Mouse (Mus musculus): Measurements from ENCODE around the gene Tmem256. TPM values are rescaled to one million over a fixed set of nuclear protein-coding genes. Genes with fewer than 3 reads are reported as not detected.
A peak's percentile ranks its signal among the peaks of the same experiment; 100 is the strongest.

Gene Tmem256
- polyA plus RNA-seq, 1 experiment from 2014 or later, result 258 TPM

GRCm38 (mm10) chr11:69846198-69846680 is 7.9 kb downstream of the Tmem256 start, which contains the start of gene Plscr3:
Gene Plscr3 (plus strand): TSS chr11:69846376.
- ATAC-seq (replicated peaks; ENCODE audit: extremely low read depth, insufficient read depth, low FRiP score), result peak; percentile 93
- peaks cover 24% of the 10 kb centered on the region for H3K36me3 ChIP-seq (ENCODE audit: control insufficient read depth, insufficient read depth)
- peak within 1 kb of the TSS; percentile 85 for H3K9ac ChIP-seq (ENCODE audit: low read length)
- no peaks in the 10 kb centered on the region for H3K27me3 ChIP-seq (ENCODE audit: control insufficient read depth, insufficient read depth, low read length)
- under 1% methylated on average over 38 of the region's 38 CpGs for WGBS
- peaks cover 19% of the 10 kb centered on the region for H3K4me1 ChIP-seq (ENCODE audit: control insufficient read depth, insufficient read depth, low read length)
- peak within 1 kb of the TSS; percentile 78 for H3K4me2 ChIP-seq (ENCODE audit: low read depth, low read length)
- H3K4me3 ChIP-seq (ENCODE audit: low read length), result peak within 1 kb of the TSS; percentile 78
- no peaks in the 10 kb centered on the region for H3K9me3 ChIP-seq (replicated peaks; ENCODE audit: control insufficient read depth, low read length)
- peak within 1 kb of the TSS; percentile 93 for H3K27ac ChIP-seq (ENCODE audit: low read length)

- peak overlapping the region; percentile 85 for H3K9ac ChIP-seq (ENCODE audit: low read length)
- H3K27me3 ChIP-seq (ENCODE audit: control insufficient read depth, insufficient read depth, low read length), result no peaks in the 10 kb centered on the region
- H3K9me3 ChIP-seq (replicated peaks; ENCODE audit: control insufficient read depth, low read length), result no peaks in the 10 kb centered on the region
- WGBS, result 11% methylated on average over 37 of the region's 37 CpGs
- H3K36me3 ChIP-seq (ENCODE audit: control insufficient read depth, insufficient read depth), result peaks cover 30% of the 10 kb centered on the region
- H3K27ac ChIP-seq (ENCODE audit: low read length), result peak overlapping the region; percentile 93
- H3K4me3 ChIP-seq (ENCODE audit: low read length), result peak overlapping the region; percentile 78
- peaks cover 19% of the 10 kb centered on the region for H3K4me1 ChIP-seq (ENCODE audit: control insufficient read depth, insufficient read depth, low read length)
- H3K4me2 ChIP-seq (ENCODE audit: low read depth, low read length), result peak overlapping the region; percentile 78
- ATAC-seq (replicated peaks; ENCODE audit: extremely low read depth, insufficient read depth, low FRiP score), result peak; percentile 17
These were observed 8.7 kb downstream of the Tmem256 start for GRCm38 (mm10) chr11:69846738-69847688.

- Histone ChIP-seq H3K4me3 (ENCODE audit: low read length) (no peak overlapping the region), H3K4me2 (ENCODE audit: low read depth, low read length) (peak overlapping the region; percentile 78), H3K4me1 (ENCODE audit: control insufficient read depth, insufficient read depth, low read length) (peaks cover 19% of the 10 kb centered on the region), H3K9ac (ENCODE audit: low read length) (no peak overlapping the region), H3K27ac (ENCODE audit: low read length) (no peak overlapping the region), H3K27me3 (ENCODE audit: control insufficient read depth, insufficient read depth, low read length) (no peaks in the 10 kb centered on the region), H3K36me3 (ENCODE audit: control insufficient read depth, insufficient read depth) (peaks cover 30% of the 10 kb centered on the region), H3K9me3 (replicated peaks; ENCODE audit: control insufficient read depth, low read length) (no peaks in the 10 kb centered on the region)
- no peak for ATAC-seq (replicated peaks; ENCODE audit: extremely low read depth, insufficient read depth, low FRiP score)
- 98% methylated on average over 6 of the region's 6 CpGs for WGBS
These were observed 9.7 kb downstream of the Tmem256 start for GRCm38 (mm10) chr11:69848021-69848420.

DNA sequence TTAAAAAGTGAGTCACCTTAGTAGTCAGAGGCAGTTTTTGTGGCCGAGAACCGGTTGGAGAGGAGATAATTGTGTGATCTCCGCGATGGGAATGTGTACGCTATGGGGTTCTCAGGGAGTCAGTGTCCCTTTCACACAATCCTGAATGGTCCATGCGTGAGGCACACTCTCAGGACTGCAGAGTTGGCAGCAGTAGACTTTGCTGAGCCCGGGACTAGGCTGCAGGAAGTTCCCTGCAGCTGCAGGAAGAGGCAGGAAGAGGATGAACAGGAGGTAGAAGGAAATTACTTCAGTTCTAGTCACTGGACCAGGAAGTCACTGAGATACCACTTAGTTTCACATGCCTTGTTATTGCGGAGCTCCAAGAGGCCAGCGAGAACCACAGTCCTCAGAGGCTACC is 10.8 kb downstream of the Tmem256 start:
- H3K4me2 ChIP-seq (ENCODE audit: low read depth, low read length), result 0 out of 2 replicates have a peak overlapping the region, but pooled peaks have one; percentile 0
- H3K27me3 ChIP-seq (ENCODE audit: control insufficient read depth, insufficient read depth, low read length), result no peaks in the 10 kb centered on the region
- WGBS, result 75% methylated on average over 9 of the region's 9 CpGs

DNA sequence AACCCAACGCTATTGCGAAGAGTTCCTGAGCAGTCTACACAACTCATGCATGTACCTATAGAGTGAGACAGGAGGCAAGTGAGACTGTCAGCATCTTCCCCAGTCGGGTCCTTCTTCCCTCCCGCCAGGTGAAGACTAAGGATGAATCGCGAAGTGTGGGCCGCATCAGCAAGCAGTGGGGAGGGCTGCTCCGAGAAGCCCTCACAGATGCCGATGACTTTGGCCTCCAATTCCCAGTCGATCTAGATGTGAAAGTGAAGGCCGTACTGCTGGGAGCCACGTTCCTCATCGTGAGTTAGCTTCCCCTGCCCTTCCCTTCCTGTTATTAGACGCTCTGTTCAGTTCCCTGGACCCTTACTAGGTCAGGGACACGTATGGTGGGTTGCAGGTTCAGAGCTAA is 11.6 kb downstream of the Tmem256 start:
- no peaks in the 10 kb centered on the region for H3K9me3 ChIP-seq (replicated peaks; ENCODE audit: control insufficient read depth, low read length)
- peaks cover 22% of the 10 kb centered on the region for H3K4me1 ChIP-seq (ENCODE audit: control insufficient read depth, insufficient read depth, low read length)
- H3K36me3 ChIP-seq (ENCODE audit: control insufficient read depth, insufficient read depth), result peaks cover 30% of the 10 kb centered on the region
- ATAC-seq (replicated peaks; ENCODE audit: extremely low read depth, insufficient read depth, low FRiP score), result no peak
- H3K4me2 ChIP-seq (ENCODE audit: low read depth, low read length), result no peak overlapping the region
- no peaks in the 10 kb centered on the region for H3K27me3 ChIP-seq (ENCODE audit: control insufficient read depth, insufficient read depth, low read length)
- 92% methylated on average over 15 of the region's 15 CpGs for WGBS
- no peak overlapping the region for H3K9ac ChIP-seq (ENCODE audit: low read length)
- no peak overlapping the region for H3K4me3 ChIP-seq (ENCODE audit: low read length)
- H3K27ac ChIP-seq (ENCODE audit: low read length), result no peak overlapping the region

More for the DNA sequence above, 10.8 kb downstream of the Tmem256 start:
- no peak overlapping the region for H3K9ac ChIP-seq (ENCODE audit: low read length)
- peaks cover 30% of the 10 kb centered on the region for H3K36me3 ChIP-seq (ENCODE audit: control insufficient read depth, insufficient read depth)
- no peak for ATAC-seq (replicated peaks; ENCODE audit: extremely low read depth, insufficient read depth, low FRiP score)
- peak overlapping the region; percentile 55 for H3K27ac ChIP-seq (ENCODE audit: low read length)
- no peak overlapping the region for H3K4me3 ChIP-seq (ENCODE audit: low read length)
- H3K4me1 ChIP-seq (ENCODE audit: control insufficient read depth, insufficient read depth, low read length), result peaks cover 22% of the 10 kb centered on the region
- H3K9me3 ChIP-seq (replicated peaks; ENCODE audit: control insufficient read depth, low read length), result no peaks in the 10 kb centered on the region

- ATAC-seq (replicated peaks; ENCODE audit: extremely low read depth, insufficient read depth, low FRiP score), result no peak
- WGBS, result 72% methylated on average over 8 of the region's 8 CpGs
- peaks cover 16% of the 10 kb centered on the region for H3K4me1 ChIP-seq (ENCODE audit: control insufficient read depth, insufficient read depth, low read length)
- no peak overlapping the region for H3K4me2 ChIP-seq (ENCODE audit: low read depth, low read length)
- no peaks in the 10 kb centered on the region for H3K9me3 ChIP-seq (replicated peaks; ENCODE audit: control insufficient read depth, low read length)
- H3K4me3 ChIP-seq (ENCODE audit: low read length), result no peak overlapping the region
- H3K9ac ChIP-seq (ENCODE audit: low read length), result no peak overlapping the region
- peaks cover 30% of the 10 kb centered on the region for H3K36me3 ChIP-seq (ENCODE audit: control insufficient read depth, insufficient read depth)
- H3K27ac ChIP-seq (ENCODE audit: low read length), result no peak overlapping the region
- H3K27me3 ChIP-seq (ENCODE audit: control insufficient read depth, insufficient read depth, low read length), result no peaks in the 10 kb centered on the region
These were observed 12.4 kb downstream of the Tmem256 start for GRCm38 (mm10) chr11:69850754-69851153.

- no peaks in the 10 kb centered on the region for H3K9me3 ChIP-seq (replicated peaks; ENCODE audit: control insufficient read depth, low read length)
- H3K4me1 ChIP-seq (ENCODE audit: control insufficient read depth, insufficient read depth, low read length), result peaks cover 11% of the 10 kb centered on the region
- no peak for ATAC-seq (replicated peaks; ENCODE audit: extremely low read depth, insufficient read depth, low FRiP score)
- H3K9ac ChIP-seq (ENCODE audit: low read length), result no peak overlapping the region
- H3K4me2 ChIP-seq (ENCODE audit: low read depth, low read length), result no peak overlapping the region
- peaks cover 25% of the 10 kb centered on the region for H3K36me3 ChIP-seq (ENCODE audit: control insufficient read depth, insufficient read depth)
- no peak overlapping the region for H3K4me3 ChIP-seq (ENCODE audit: low read length)
- H3K27me3 ChIP-seq (ENCODE audit: control insufficient read depth, insufficient read depth, low read length), result peaks cover 12% of the 10 kb centered on the region; the same call in 1 of the 2 replicates
- no peak overlapping the region for H3K27ac ChIP-seq (ENCODE audit: low read length)
- 33% methylated on average over 7 of the region's 7 CpGs for WGBS
These were observed 15.7 kb downstream of the Tmem256 start for GRCm38 (mm10) chr11:69853994-69854393.

GRCm38 (mm10) chr11:69854680-69855079 is 16.4 kb downstream of the Tmem256 start:
- H3K9me3 ChIP-seq (replicated peaks; ENCODE audit: control insufficient read depth, low read length), result no peaks in the 10 kb centered on the region
- no peak overlapping the region for H3K4me3 ChIP-seq (ENCODE audit: low read length)
- peaks cover 20% of the 10 kb centered on the region for H3K36me3 ChIP-seq (ENCODE audit: control insufficient read depth, insufficient read depth)
- H3K27ac ChIP-seq (ENCODE audit: low read length), result no peak overlapping the region
- 80% methylated on average over 10 of the region's 10 CpGs for WGBS
- ATAC-seq (replicated peaks; ENCODE audit: extremely low read depth, insufficient read depth, low FRiP score), result no peak
- H3K4me2 ChIP-seq (ENCODE audit: low read depth, low read length), result no peak overlapping the region
- H3K9ac ChIP-seq (ENCODE audit: low read length), result no peak overlapping the region
- H3K4me1 ChIP-seq (ENCODE audit: control insufficient read depth, insufficient read depth, low read length), result peaks cover 8% of the 10 kb centered on the region
- peaks cover 12% of the 10 kb centered on the region; the same call in 1 of the 2 replicates for H3K27me3 ChIP-seq (ENCODE audit: control insufficient read depth, insufficient read depth, low read length)

DNA sequence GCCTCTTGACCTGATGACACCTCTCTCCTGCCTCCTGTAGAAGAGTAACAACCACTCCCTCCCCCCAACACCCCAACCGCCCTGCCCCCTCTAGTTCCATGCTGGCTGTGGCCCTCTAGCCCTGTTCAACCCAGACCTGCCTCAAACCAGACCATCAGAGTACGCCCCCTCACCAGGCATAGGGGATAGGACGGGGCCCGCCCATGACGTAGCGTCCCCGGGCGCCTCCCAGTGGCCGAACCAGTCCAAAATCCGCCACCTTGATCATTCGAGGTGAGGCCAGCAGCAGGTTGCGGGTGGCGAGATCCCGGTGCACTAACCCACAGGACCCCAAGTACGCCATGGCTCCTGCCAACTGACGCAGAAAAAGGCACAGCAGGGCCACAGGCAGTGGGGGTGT is 17.0 kb downstream of the Tmem256 start:
- ATAC-seq (replicated peaks; ENCODE audit: extremely low read depth, insufficient read depth, low FRiP score), result 0 out of 2 replicates have a peak, but pooled peaks have one; percentile 44
- H3K4me1 ChIP-seq (ENCODE audit: control insufficient read depth, insufficient read depth, low read length), result peaks cover 8% of the 10 kb centered on the region
- peaks cover 12% of the 10 kb centered on the region; the same call in 1 of the 2 replicates for H3K27me3 ChIP-seq (ENCODE audit: control insufficient read depth, insufficient read depth, low read length)
- H3K4me3 ChIP-seq (ENCODE audit: low read length), result no peak overlapping the region
- H3K9me3 ChIP-seq (replicated peaks; ENCODE audit: control insufficient read depth, low read length), result no peaks in the 10 kb centered on the region
- H3K27ac ChIP-seq (ENCODE audit: low read length), result no peak overlapping the region
- no peak overlapping the region for H3K4me2 ChIP-seq (ENCODE audit: low read depth, low read length)
- WGBS, result 19% methylated on average over 16 of the region's 16 CpGs
- peaks cover 14% of the 10 kb centered on the region for H3K36me3 ChIP-seq (ENCODE audit: control insufficient read depth, insufficient read depth)
- no peak overlapping the region for H3K9ac ChIP-seq (ENCODE audit: low read length)

Data from heart, embryonic 16.5 days (tissue).